Mouse (Mus musculus): Measurements from ENCODE around the gene Gapdhs.

- TF ChIP-seq USF1 (IDR thresholded peaks at IDR 0.05; ENCODE audit: low read depth) (no peak), CTCF (IDR thresholded peaks at IDR 0.05; ENCODE audit: control insufficient read depth, insufficient read depth, insufficient read length) (no peak)
These were observed 7.3 kb downstream of the Gapdhs start for GRCm38 (mm10) chr7:30736211-30736610.
